Mouse (Mus musculus) spleen, postnatal 36 days (tissue): Measurements from ENCODE around the gene Shld1.

ENCODE experiments used
- DNase-seq, 2 experiments: peaks; one replicate each; pipeline ENCODE4 v3.0.0; 2022; ENCODE audit warnings: low spot score in 2 of 2, mixed read lengths in 1 of 2

Shld1 gene

GRCm38 (mm10) chr2:132723958-132724431, 37.3 kb downstream of the Shld1 start:
- DNase-seq: no peak

GRCm38 (mm10) chr2:132724561-132724960, 37.8 kb downstream of the Shld1 start:
- no peak for DNase-seq

GRCm38 (mm10) chr2:132725376-132725905, 38.7 kb downstream of the Shld1 start:
- no peak for DNase-seq

- DNase-seq: no peak
These were observed 39.4 kb downstream of the Shld1 start for GRCm38 (mm10) chr2:132726156-132726555.

- no peak for DNase-seq
These were observed 46.2 kb downstream of the Shld1 start for GRCm38 (mm10) chr2:132732940-132733339.

GRCm38 (mm10) chr2:132733603-132734573, 47.2 kb downstream of the Shld1 start:
- DNase-seq: no peak

- DNase-seq: no peak
These were observed 52.2 kb downstream of the Shld1 start for GRCm38 (mm10) chr2:132738816-132739432.

GRCm38 (mm10) chr2:132741862-132742347, 55.2 kb downstream of the Shld1 start:
- no peak for DNase-seq

- no peak for DNase-seq
These were observed 58.1 kb downstream of the Shld1 start for GRCm38 (mm10) chr2:132744866-132745265.

- no peak for DNase-seq
These were observed 59.4 kb downstream of the Shld1 start for GRCm38 (mm10) chr2:132746108-132746507.

GRCm38 (mm10) chr2:132750726-132751125, 64.0 kb downstream of the Shld1 start:
- DNase-seq: no peak

GRCm38 (mm10) chr2:132751141-132752066, 64.7 kb downstream of the Shld1 start:
- DNase-seq: no peak

- no peak for DNase-seq
These were observed 65.7 kb downstream of the Shld1 start for GRCm38 (mm10) chr2:132752398-132752797.

GRCm38 (mm10) chr2:132753137-132753536, 66.4 kb downstream of the Shld1 start:
- no peak for DNase-seq

- no peak for DNase-seq
These were observed 71.2 kb downstream of the Shld1 start for GRCm38 (mm10) chr2:132757911-132758310.

GRCm38 (mm10) chr2:132770822-132771221, 84.1 kb downstream of the Shld1 start:
- no peak for DNase-seq

- no peak for DNase-seq
These were observed 94.2 kb downstream of the Shld1 start, which contains the start of gene Chgb for GRCm38 (mm10) chr2:132780978-132781377. Gene Chgb (plus strand): TSS chr2:132781278.

- peak; percentile 26 to 39 for DNase-seq
These were observed 94.8 kb downstream of the Shld1 start for GRCm38 (mm10) chr2:132781439-132782068.

- DNase-seq: no peak
These were observed 97.3 kb downstream of the Shld1 start for GRCm38 (mm10) chr2:132784039-132784438.

- no peak for DNase-seq
These were observed 106.9 kb downstream of the Shld1 start for GRCm38 (mm10) chr2:132793441-132794203.
